In the genomic region with DNA sequence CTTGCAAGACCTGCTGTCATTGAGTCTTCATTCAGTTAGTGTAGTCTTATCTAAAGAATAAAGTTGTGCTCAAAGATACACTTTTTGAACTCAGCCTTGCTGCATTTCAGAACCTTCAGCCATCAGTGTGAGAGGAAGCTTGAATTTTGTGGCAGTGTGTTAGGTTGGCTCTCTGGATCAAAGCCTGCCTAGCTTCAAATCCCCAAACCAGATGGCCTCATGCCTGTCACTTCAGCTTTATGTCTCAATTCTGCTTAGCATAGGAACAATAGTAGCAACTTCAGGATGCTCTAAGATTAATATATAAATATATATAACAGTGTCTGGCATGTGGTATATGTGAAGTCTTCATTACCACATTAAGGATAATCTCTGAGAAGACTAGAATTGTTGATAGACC, we compare ENCODE assay signal across 23 mouse cellular contexts.
A peak's percentile ranks its signal among the peaks of the same experiment; 100 is the strongest.
DNase-seq lines count a peak whose midpoint lies in the region; ATAC-seq and TF ChIP-seq lines count a peak whose summit lies in the region.
"Had no signal": no experiment of that assay in that cellular context is flagged by ENCODE, and none has a peak within 500 bp of the region (broad histone marks: within the 10 kb centered on the region; RNA-seq: fewer than 3 reads in every experiment).

No protein-coding gene starts in this region.

- TF ChIP-seq CTCF in hindbrain, postnatal 0 days (IDR thresholded peaks at IDR 0.05; ENCODE audit: low read depth) = no peak
- no peak for TF ChIP-seq CTCF in brain, embryonic 14.5 days (IDR thresholded peaks at IDR 0.05; ENCODE audit: borderline replicate concordance, extremely low read depth, insufficient read depth, insufficient read length)

- no peak overlapping the region for H3K4me3 ChIP-seq in hindbrain, postnatal 0 days (ENCODE audit: low read length)
- H3K4me3 ChIP-seq in hindbrain, embryonic 16.5 days (ENCODE audit: low read length) = no peak overlapping the region
- H3K4me3 ChIP-seq: embryonic facial prominence, embryonic 13.5 days; embryonic facial prominence, embryonic 15.5 days; erythroblast, embryonic 14.5 days; forebrain, embryonic 10.5 days; forebrain, embryonic 12.5 days had no signal

- no peak overlapping the region for H3K27ac ChIP-seq in hindbrain, postnatal 0 days
- H3K27ac ChIP-seq in hindbrain, embryonic 16.5 days (ENCODE audit: low read depth, low read length) = no peak overlapping the region
- H3K27ac ChIP-seq: embryonic facial prominence, embryonic 13.5 days; embryonic facial prominence, embryonic 15.5 days; forebrain, embryonic 10.5 days; forebrain, embryonic 12.5 days had no signal

- H3K4me1 ChIP-seq in hindbrain, postnatal 0 days (ENCODE audit: insufficient read depth, low read length) = peaks cover 21% of the 10 kb centered on the region
- H3K4me1 ChIP-seq in hindbrain, embryonic 16.5 days (ENCODE audit: control insufficient read depth, insufficient read depth, low read depth, low read length) = peaks cover 12% of the 10 kb centered on the region

- H3K9me3 ChIP-seq in hindbrain, postnatal 0 days (ENCODE audit: low read length) = no peaks in the 10 kb centered on the region
- H3K9me3 ChIP-seq in hindbrain, embryonic 16.5 days (ENCODE audit: control insufficient read depth, low read length) = no peaks in the 10 kb centered on the region
- H3K9me3 ChIP-seq: embryonic facial prominence, embryonic 13.5 days; embryonic facial prominence, embryonic 15.5 days; forebrain, embryonic 10.5 days; forebrain, embryonic 12.5 days had no signal

- DNase-seq in cerebellum, postnatal 14 days = peak; percentile 45 to 56
- no peak for DNase-seq in cerebellum, postnatal 25 days
- peak; percentile 30 for DNase-seq in hindbrain, postnatal 0 days (ENCODE audit: low spot score)
- DNase-seq in MN1 (ENCODE audit: low spot score) = peak; percentile 42
- DNase-seq in brain, embryonic 14.5 days (ENCODE audit: low read depth) = peak; percentile 25
- DNase-seq: adrenal gland, adult 8-10 months; adrenal gland, postnatal 14 days; adrenal gland, postnatal 36 days; cerebellum, adult 11 months; cerebellum, adult 2 months; cerebellum, adult 9-10 months; cerebellum, postnatal 36 days; embryo, embryonic 11 days had no signal

- H3K27me3 ChIP-seq in hindbrain, postnatal 0 days (ENCODE audit: insufficient read depth, low read length) = no peaks in the 10 kb centered on the region
- no peaks in the 10 kb centered on the region for H3K27me3 ChIP-seq in hindbrain, embryonic 16.5 days (replicated peaks; ENCODE audit: control insufficient read depth, insufficient read depth, low read length)
- H3K27me3 ChIP-seq: embryonic facial prominence, embryonic 13.5 days; embryonic facial prominence, embryonic 15.5 days; forebrain, embryonic 12.5 days; Patski had no signal

- no peak overlapping the region for H3K9ac ChIP-seq in hindbrain, postnatal 0 days (replicated peaks; ENCODE audit: low read length)
- no peak overlapping the region for H3K9ac ChIP-seq in hindbrain, embryonic 16.5 days (ENCODE audit: low read depth, low read length)
- H3K9ac ChIP-seq: embryonic facial prominence, embryonic 13.5 days; embryonic facial prominence, embryonic 15.5 days; forebrain, embryonic 12.5 days had no signal

- ATAC-seq in hindbrain, postnatal 0 days = no peak
- ATAC-seq in hindbrain, embryonic 16.5 days = no peak
- ATAC-seq in activated CD4-positive, CD25-positive, alpha-beta regulatory T cell, adult 4 months = no peak
- ATAC-seq: forebrain, embryonic 14.5 days; forebrain, embryonic 16.5 days had no signal

- no peak overlapping the region for H3K4me2 ChIP-seq in hindbrain, postnatal 0 days (ENCODE audit: low read depth, low read length)
- H3K4me2 ChIP-seq in hindbrain, embryonic 16.5 days (ENCODE audit: low read length) = no peak overlapping the region
- H3K4me2 ChIP-seq: embryonic facial prominence, embryonic 13.5 days; embryonic facial prominence, embryonic 15.5 days; forebrain, embryonic 12.5 days had no signal

- TF ChIP-seq POLR2A in brain, embryonic 14.5 days (IDR thresholded peaks at IDR 0.05; ENCODE audit: borderline replicate concordance, extremely low read depth, insufficient read depth, insufficient read length, poor library complexity, severe bottlenecking) = no peak

- H3K36me3 ChIP-seq in hindbrain, postnatal 0 days (ENCODE audit: insufficient read depth, low read length) = no peaks in the 10 kb centered on the region
- no peaks in the 10 kb centered on the region for H3K36me3 ChIP-seq in hindbrain, embryonic 16.5 days (ENCODE audit: control insufficient read depth, insufficient read depth, low read length)
- H3K36me3 ChIP-seq: embryonic facial prominence, embryonic 13.5 days; embryonic facial prominence, embryonic 15.5 days had no signal

Comparison
In these comparisons a context has a peak if more than half of its experiments do, and no peak if none do; other contexts are left out.
1. DNase-seq: peak in cerebellum, postnatal 14 days (2 of 2), hindbrain, postnatal 0 days (single experiment), MN1 (single experiment) and brain, embryonic 14.5 days (single experiment); none in cerebellum, postnatal 25 days (0 of 2).